Mouse (Mus musculus): ENCODE measurements around the gene Zfp319. TPM values are rescaled to one million over a fixed set of nuclear protein-coding genes. Genes with fewer than 3 reads are reported as not detected.

Gene Zfp319
- polyA plus RNA-seq, 1 experiment from 2014 or later: 9.8 TPM

- peak; percentile 80 for ATAC-seq (ENCODE audit: low read depth)
- peak within 1 kb of the TSS; percentile 85 for H3K4me2 ChIP-seq (ENCODE audit: low read depth, low read length)
- H3K36me3 ChIP-seq (ENCODE audit: control insufficient read depth, insufficient read depth, low read length): no peaks in the 10 kb centered on the region
- under 1% methylated on average over 56 of the region's 80 CpGs for WGBS
- peak within 1 kb of the TSS; percentile 87 for H3K4me3 ChIP-seq (ENCODE audit: low read length)
- H3K9ac ChIP-seq (ENCODE audit: low read length): peak within 1 kb of the TSS; percentile 88
- peaks cover 31% of the 10 kb centered on the region for H3K4me1 ChIP-seq (replicated peaks; ENCODE audit: control insufficient read depth, insufficient read depth, low read length)
- H3K27ac ChIP-seq (ENCODE audit: low read length): peak within 1 kb of the TSS; percentile 85
- H3K9me3 ChIP-seq (ENCODE audit: control insufficient read depth, low read length): no peaks in the 10 kb centered on the region
- no peaks in the 10 kb centered on the region for H3K27me3 ChIP-seq (ENCODE audit: control insufficient read depth, insufficient read depth, low read depth, low read length)
Measured at GRCm38 (mm10) chr8:95352151-95352870, 20.6 kb upstream of the Zfp319 start, which contains the start of gene Mmp15. TSS of gene Mmp15 (plus strand) at chr8:95352268.

GRCm38 (mm10) chr8:95351461-95351860 is 19.7 kb upstream of the Zfp319 start:
- Histone ChIP-seq H3K27ac (ENCODE audit: low read length) (no peak overlapping the region), H3K9ac (ENCODE audit: low read length) (peak overlapping the region; percentile 88)
- WGBS: 2% methylated on average over 15 of the region's 15 CpGs

GRCm38 (mm10) chr8:95348811-95349630 is 17.3 kb upstream of the Zfp319 start:
- Histone ChIP-seq H3K4me2 (ENCODE audit: low read depth, low read length) (peak overlapping the region; percentile 33), H3K4me3 (ENCODE audit: low read length) (no peak overlapping the region)
- peak; percentile 19 for ATAC-seq (ENCODE audit: low read depth)

More at GRCm38 (mm10) chr8:95351461-95351860, 19.7 kb upstream of the Zfp319 start:
- Histone ChIP-seq H3K36me3 (ENCODE audit: control insufficient read depth, insufficient read depth, low read length) (no peaks in the 10 kb centered on the region; the same call in 1 of the 2 replicates), H3K4me1 (replicated peaks; ENCODE audit: control insufficient read depth, insufficient read depth, low read length) (peaks cover 37% of the 10 kb centered on the region), H3K4me2 (ENCODE audit: low read depth, low read length) (peak overlapping the region; percentile 85), H3K9me3 (ENCODE audit: control insufficient read depth, low read length) (no peaks in the 10 kb centered on the region), H3K27me3 (ENCODE audit: control insufficient read depth, insufficient read depth, low read depth, low read length) (no peaks in the 10 kb centered on the region), H3K4me3 (ENCODE audit: low read length) (peak overlapping the region; percentile 87)
- ATAC-seq (ENCODE audit: low read depth): peak; percentile 39; the same call in 1 of the 2 replicates

GRCm38 (mm10) chr8:95348356-95348755 is 16.6 kb upstream of the Zfp319 start:
- Histone ChIP-seq H3K36me3 (ENCODE audit: control insufficient read depth, insufficient read depth, low read length) (peaks cover 3% of the 10 kb centered on the region), H3K4me3 (ENCODE audit: low read length) (no peak overlapping the region), H3K4me2 (ENCODE audit: low read depth, low read length) (peak overlapping the region; percentile 33; the same call in 1 of the 2 replicates), H3K27ac (ENCODE audit: low read length) (peak overlapping the region; percentile 46), H3K27me3 (ENCODE audit: control insufficient read depth, insufficient read depth, low read depth, low read length) (no peaks in the 10 kb centered on the region), H3K9me3 (ENCODE audit: control insufficient read depth, low read length) (no peaks in the 10 kb centered on the region), H3K9ac (ENCODE audit: low read length) (peak overlapping the region; percentile 6; the same call in 1 of the 2 replicates), H3K4me1 (replicated peaks; ENCODE audit: control insufficient read depth, insufficient read depth, low read length) (peaks cover 26% of the 10 kb centered on the region)
- no peak for ATAC-seq (ENCODE audit: low read depth)
- 90% methylated on average over 2 of the region's 2 CpGs for WGBS

More at GRCm38 (mm10) chr8:95348811-95349630, 17.3 kb upstream of the Zfp319 start:
- WGBS: 24% methylated on average over 19 of the region's 19 CpGs
- Histone ChIP-seq H3K36me3 (ENCODE audit: control insufficient read depth, insufficient read depth, low read length) (no peaks in the 10 kb centered on the region; the same call in 1 of the 2 replicates), H3K9ac (ENCODE audit: low read length) (peak overlapping the region; percentile 8; the same call in 1 of the 2 replicates), H3K4me1 (replicated peaks; ENCODE audit: control insufficient read depth, insufficient read depth, low read length) (peaks cover 31% of the 10 kb centered on the region), H3K9me3 (ENCODE audit: control insufficient read depth, low read length) (no peaks in the 10 kb centered on the region), H3K27ac (ENCODE audit: low read length) (peak overlapping the region; percentile 46), H3K27me3 (ENCODE audit: control insufficient read depth, insufficient read depth, low read depth, low read length) (no peaks in the 10 kb centered on the region)

GRCm38 (mm10) chr8:95346643-95347545 is 15.1 kb upstream of the Zfp319 start:
- H3K4me2 ChIP-seq (ENCODE audit: low read depth, low read length): no peak overlapping the region
- peaks cover 6% of the 10 kb centered on the region for H3K36me3 ChIP-seq (ENCODE audit: control insufficient read depth, insufficient read depth, low read length)
- H3K27ac ChIP-seq (ENCODE audit: low read length): no peak overlapping the region
- H3K27me3 ChIP-seq (ENCODE audit: control insufficient read depth, insufficient read depth, low read depth, low read length): no peaks in the 10 kb centered on the region
- H3K4me3 ChIP-seq (ENCODE audit: low read length): no peak overlapping the region
- no peak overlapping the region for H3K9ac ChIP-seq (ENCODE audit: low read length)
- peaks cover 25% of the 10 kb centered on the region for H3K4me1 ChIP-seq (replicated peaks; ENCODE audit: control insufficient read depth, insufficient read depth, low read length)
- no peaks in the 10 kb centered on the region for H3K9me3 ChIP-seq (ENCODE audit: control insufficient read depth, low read length)
- ATAC-seq (ENCODE audit: low read depth): peak; percentile 44; the same call in 1 of the 2 replicates
- 15% methylated on average over 8 of the region's 8 CpGs for WGBS

GRCm38 (mm10) chr8:95344668-95345067 is 12.9 kb upstream of the Zfp319 start:
- H3K4me3 ChIP-seq (ENCODE audit: low read length): no peak overlapping the region
- peaks cover 9% of the 10 kb centered on the region for H3K36me3 ChIP-seq (ENCODE audit: control insufficient read depth, insufficient read depth, low read length)
- H3K27me3 ChIP-seq (ENCODE audit: control insufficient read depth, insufficient read depth, low read depth, low read length): no peaks in the 10 kb centered on the region
- H3K4me1 ChIP-seq (replicated peaks; ENCODE audit: control insufficient read depth, insufficient read depth, low read length): peaks cover 19% of the 10 kb centered on the region
- ATAC-seq (ENCODE audit: low read depth): no peak
- 80% methylated on average over 6 of the region's 6 CpGs for WGBS
- no peak overlapping the region for H3K27ac ChIP-seq (ENCODE audit: low read length)
- H3K4me2 ChIP-seq (ENCODE audit: low read depth, low read length): no peak overlapping the region
- H3K9me3 ChIP-seq (ENCODE audit: control insufficient read depth, low read length): no peaks in the 10 kb centered on the region
- H3K9ac ChIP-seq (ENCODE audit: low read length): no peak overlapping the region

- no peak overlapping the region for H3K4me3 ChIP-seq (ENCODE audit: low read length)
- H3K9ac ChIP-seq (ENCODE audit: low read length): no peak overlapping the region
- no peak overlapping the region for H3K4me2 ChIP-seq (ENCODE audit: low read depth, low read length)
- WGBS: 67% methylated on average over 5 of the region's 5 CpGs
- no peaks in the 10 kb centered on the region for H3K9me3 ChIP-seq (ENCODE audit: control insufficient read depth, low read length)
- H3K27me3 ChIP-seq (ENCODE audit: control insufficient read depth, insufficient read depth, low read depth, low read length): no peaks in the 10 kb centered on the region
- no peak for ATAC-seq (ENCODE audit: low read depth)
- no peak overlapping the region for H3K27ac ChIP-seq (ENCODE audit: low read length)
- peaks cover under 1% of the 10 kb centered on the region; the same call in 1 of the 2 replicates for H3K4me1 ChIP-seq (replicated peaks; ENCODE audit: control insufficient read depth, insufficient read depth, low read length)
- H3K36me3 ChIP-seq (ENCODE audit: control insufficient read depth, insufficient read depth, low read length): peaks cover 11% of the 10 kb centered on the region
Measured at GRCm38 (mm10) chr8:95341721-95342120, 10.0 kb upstream of the Zfp319 start.

- H3K36me3 ChIP-seq (ENCODE audit: control insufficient read depth, insufficient read depth, low read length): peaks cover 14% of the 10 kb centered on the region
- no peak overlapping the region for H3K4me2 ChIP-seq (ENCODE audit: low read depth, low read length)
- no peak overlapping the region for H3K27ac ChIP-seq (ENCODE audit: low read length)
- H3K27me3 ChIP-seq (ENCODE audit: control insufficient read depth, insufficient read depth, low read depth, low read length): no peaks in the 10 kb centered on the region
- H3K9me3 ChIP-seq (ENCODE audit: control insufficient read depth, low read length): no peaks in the 10 kb centered on the region
- peaks cover 5% of the 10 kb centered on the region for H3K4me1 ChIP-seq (replicated peaks; ENCODE audit: control insufficient read depth, insufficient read depth, low read length)
- H3K4me3 ChIP-seq (ENCODE audit: low read length): no peak overlapping the region
- H3K9ac ChIP-seq (ENCODE audit: low read length): no peak overlapping the region
- no peak for ATAC-seq (ENCODE audit: low read depth)
Measured at GRCm38 (mm10) chr8:95336363-95336762, 4.6 kb upstream of the Zfp319 start.

All from lung, embryonic 16.5 days (tissue).